Mouse (Mus musculus) forebrain, postnatal 0 days (tissue): Measurements from ENCODE around the gene Gm20532. TPM values are rescaled to one million over a fixed set of nuclear protein-coding genes. Genes with fewer than 3 reads are reported as not detected.
"Not testable (repeated sequence)": the region's sequence is repeated elsewhere in the genome, so short reads cannot be mapped to it uniquely, and the experiment has no call there.

Source experiments
- ATAC-seq: fragments of 200-750 bp; cut with Nextera tagmentation; 2 replicates; pipeline ENCODE4 v1.8.0; 2017; ENCODE audit warnings: mild to moderate bottlenecking, moderate library complexity
- DNase-seq: peaks from one replicate; pipeline ENCODE4 v3.0.0-alpha.2; 2015
- H3K27ac ChIP-seq: fragments of 300-500 bp; sonication (generic); 2 replicates; pipeline ENCODE4 v1.5.1; 2014; ENCODE audit warnings: low read depth, mild to moderate bottlenecking, antibody characterized with exemption, low read length, moderate library complexity, mixed read lengths
- H3K27me3 ChIP-seq: fragments of 300-500 bp; sonication (generic); 2 replicates; pipeline ENCODE4 v1.6.1; 2014; ENCODE audit warnings: mild to moderate bottlenecking, low read length, mixed read lengths; ENCODE audit not compliant: insufficient read depth
- H3K36me3 ChIP-seq: fragments of 300-500 bp; sonication (generic); 2 replicates; pipeline ENCODE4 v1.6.1; 2014; ENCODE audit warnings: mild to moderate bottlenecking, moderate library complexity; ENCODE audit not compliant: insufficient read depth
- H3K4me1 ChIP-seq: fragments of 300-500 bp; sonication (generic); 2 replicates; pipeline ENCODE4 v1.6.1; 2014; ENCODE audit warnings: antibody characterized with exemption; ENCODE audit not compliant: insufficient read depth
- H3K4me2 ChIP-seq: fragments of 300-500 bp; sonication (generic); 2 replicates; pipeline ENCODE4 v1.6.1; 2014; ENCODE audit warnings: low read depth, mild to moderate bottlenecking, moderate library complexity
- H3K4me3 ChIP-seq: fragments of 300-500 bp; sonication (generic); 2 replicates; pipeline ENCODE4 v1.5.1; 2014; ENCODE audit warnings: low read depth, low read length, mixed read lengths
- H3K9ac ChIP-seq: fragments of 300-500 bp; sonication (generic); 2 replicates; pipeline ENCODE4 v1.6.1; 2014; ENCODE audit warnings: mild to moderate bottlenecking
- H3K9me3 ChIP-seq: fragments of 300-500 bp; sonication (generic); 2 replicates; pipeline ENCODE4 v1.6.1; 2016; ENCODE audit warnings: low read length
- CTCF ChIP-seq: sonication (generic); IDR thresholded peaks from 2 replicates; pipeline ENCODE4 v1.5.1; 2016; ENCODE audit warnings: antibody characterized with exemption, control low read depth, low read depth
- WGBS: fragments of 180-500 bp; shearing (Covaris S2); extraction: QIAGEN DNeasy Blood & Tissue Kit; methylation state at CpG from one replicate; pipeline ENCODE4 v1.1.7; 2014; 5-methylcytosine and 5-hydroxymethylcytosine counted together
- microRNA counts: library from miRNA; unstranded; fragments of <30 nt; microRNA quantifications from one replicate; lab custom pipeline; 2015
- microRNA-seq, 2 experiments: library from miRNA; unstranded; fragments of <30 nt; microRNA quantifications; one replicate each; pipeline ENCODE4; 2016
- polyA plus RNA-seq: library from polyadenylated mRNA; unstranded; fragments of >200 nt; fragmentation: Nextera tagmentation; extraction: Ambion mirVana; gene quantifications from 2 replicates; pipeline ENCODE4 v1.2.1, GENCODE M21; 2015
- total RNA-seq: library from RNA; depleted of rRNA; stranded (reverse); fragments of >200 nt; gene quantifications from 2 replicates; pipeline ENCODE4 v1.2.3, GENCODE M21; 2014; rRNA removed

The Gm20532 gene
- total and polyA plus RNA-seq, 2 experiments from 2014 or later: not detected

GRCm38 (mm10) chr2:26661143-26661752 lies 74.8 kb downstream of the Gm20532 start:
- 0 out of 2 replicates have a peak, but pooled peaks have one; percentile 15 for TF ChIP-seq CTCF
- Histone ChIP-seq H3K4me3 (peak overlapping the region; percentile 38), H3K36me3 (no peaks in the 10 kb centered on the region), H3K9ac (peak overlapping the region; percentile 31; the same call in 1 of the 2 replicates), H3K27ac (no peak overlapping the region), H3K9me3 (no peaks in the 10 kb centered on the region), H3K4me1 (no peaks in the 10 kb centered on the region), H3K4me2 (peak overlapping the region; percentile 58), H3K27me3 (no peaks in the 10 kb centered on the region)
- WGBS: 7% methylated on average over 14 of the region's 20 CpGs
- DNase-seq: no peak
- peak; percentile 55; the same call in 1 of the 2 replicates for ATAC-seq

- 45% methylated on average over 29 of the region's 29 CpGs for WGBS
- H3K27ac ChIP-seq: no peak overlapping the region
- ATAC-seq: no peak
- no peak for TF ChIP-seq CTCF
- no peaks in the 10 kb centered on the region for H3K9me3 ChIP-seq
- no peaks in the 10 kb centered on the region for H3K36me3 ChIP-seq
- H3K9ac ChIP-seq: peak overlapping the region; percentile 31; the same call in 1 of the 2 replicates
- no peaks in the 10 kb centered on the region for H3K4me1 ChIP-seq
- H3K27me3 ChIP-seq: no peaks in the 10 kb centered on the region
- H3K4me2 ChIP-seq: peak overlapping the region; percentile 58
- H3K4me3 ChIP-seq: peak overlapping the region; percentile 38
- DNase-seq: no peak
Measured at GRCm38 (mm10) chr2:26661768-26662508, 75.5 kb downstream of the Gm20532 start.

- Histone ChIP-seq H3K9ac (no peak overlapping the region), H3K27me3 (no peaks in the 10 kb centered on the region), H3K36me3 (no peaks in the 10 kb centered on the region), H3K4me3 (no peak overlapping the region), H3K4me2 (no peak overlapping the region), H3K9me3 (no peaks in the 10 kb centered on the region), H3K4me1 (no peaks in the 10 kb centered on the region), H3K27ac (no peak overlapping the region)
- no peak for TF ChIP-seq CTCF
- DNase-seq: no peak
- WGBS: 84% methylated on average over 13 of the region's 13 CpGs
- ATAC-seq: no peak
Measured at GRCm38 (mm10) chr2:26662509-26662882, 76.1 kb downstream of the Gm20532 start.

- Histone ChIP-seq H3K9me3 (no peaks in the 10 kb centered on the region), H3K4me2 (no peak overlapping the region), H3K36me3 (no peaks in the 10 kb centered on the region), H3K4me1 (no peaks in the 10 kb centered on the region), H3K27ac (no peak overlapping the region), H3K9ac (no peak overlapping the region), H3K4me3 (no peak overlapping the region), H3K27me3 (no peaks in the 10 kb centered on the region)
- TF ChIP-seq CTCF: no peak
- DNase-seq (no peak), ATAC-seq (no peak)
- 78% methylated on average over 10 of the region's 10 CpGs for WGBS
Measured at GRCm38 (mm10) chr2:26663112-26663511, 76.7 kb downstream of the Gm20532 start.

- not testable (repeated sequence) for H3K9me3 ChIP-seq, H3K4me3 ChIP-seq, H3K9ac ChIP-seq, H3K36me3 ChIP-seq, H3K27ac ChIP-seq, H3K4me1 ChIP-seq, ATAC-seq, H3K27me3 ChIP-seq, H3K4me2 ChIP-seq
- 79% methylated on average over 1 of the region's 1 CpGs for WGBS
- TF ChIP-seq CTCF: peak; percentile 62
- DNase-seq: peak; percentile 30
Measured at GRCm38 (mm10) chr2:26663551-26663950, 77.1 kb downstream of the Gm20532 start.

- H3K36me3 ChIP-seq: no peaks in the 10 kb centered on the region
- DNase-seq (no peak), ATAC-seq (no peak)
- H3K9me3 ChIP-seq: no peaks in the 10 kb centered on the region
- no peak overlapping the region for H3K9ac ChIP-seq
- H3K4me2 ChIP-seq: no peak overlapping the region
- no peak overlapping the region for H3K27ac ChIP-seq
- TF ChIP-seq CTCF: no peak
- no peak overlapping the region for H3K4me3 ChIP-seq
- no peaks in the 10 kb centered on the region for H3K4me1 ChIP-seq
- no peaks in the 10 kb centered on the region for H3K27me3 ChIP-seq
Measured at GRCm38 (mm10) chr2:26668746-26669145, 82.3 kb downstream of the Gm20532 start.

GRCm38 (mm10) chr2:26671182-26671581 lies 84.7 kb downstream of the Gm20532 start, which contains the start of gene Lcn4:
TSS of gene Lcn4 (minus strand) at chr2:26671282.
- DNase-seq (no peak), ATAC-seq (no peak)
- WGBS: 93% methylated on average over 3 of the region's 3 CpGs
- no peaks in the 10 kb centered on the region for H3K36me3 ChIP-seq
- H3K4me2 ChIP-seq: no peak within 1 kb of the TSS
- H3K9me3 ChIP-seq: no peaks in the 10 kb centered on the region
- no peak for TF ChIP-seq CTCF
- no peak within 1 kb of the TSS for H3K9ac ChIP-seq
- no peak within 1 kb of the TSS for H3K27ac ChIP-seq
- H3K4me3 ChIP-seq: no peak within 1 kb of the TSS
- no peaks in the 10 kb centered on the region for H3K4me1 ChIP-seq
- H3K27me3 ChIP-seq: no peaks in the 10 kb centered on the region

MicroRNA genes within 50 kb of the gene (microRNA counts, 519-probe panel; counts per million panel counts)
- microRNA mmu-miR-126-3p (lab: Ali Mortazavi, UCI) (7,530 counts per million, percentile 95 among the panel's probes with 10 or more counts), microRNA mmu-miR-126-5p (lab: Ali Mortazavi, UCI) (4,151 counts per million, percentile 49 among the panel's probes with 10 or more counts)

Small RNA genes lying within 50 kb of the gene (microRNA-seq; reads per million reads assigned to microRNA genes)
- gene Mir126a (0 to 0.12 reads per million in 2 experiments), gene Mir126b (0 reads per million in 2 experiments)

Other genes starting within 250 kb of the Gm20532 start
- 32.2 and 39.8 TPM in 2 replicates for gene Dnlz, start 234.5 kb upstream of the Gm20532 start, total RNA-seq
- gene Dnlz, start 234.5 kb upstream of the Gm20532 start, polyA plus RNA-seq: 28.8 and 33.2 TPM in 2 replicates
- 4.0 and 4.1 TPM in 2 replicates for gene Card9, start 225.7 kb upstream of the Gm20532 start, total RNA-seq
- 0.84 and 1.8 TPM in 2 replicates for gene Card9, start 225.7 kb upstream of the Gm20532 start, polyA plus RNA-seq
- gene Snapc4, start 206.0 kb upstream of the Gm20532 start, total RNA-seq: 56.7 and 58.6 TPM in 2 replicates
- 14.9 and 19.1 TPM in 2 replicates for gene Snapc4, start 206.0 kb upstream of the Gm20532 start, polyA plus RNA-seq
- 160 and 179 TPM in 2 replicates for gene Entr1, start 197.3 kb upstream of the Gm20532 start, total RNA-seq
- gene Entr1, start 197.3 kb upstream of the Gm20532 start, polyA plus RNA-seq: 146 and 152 TPM in 2 replicates
- gene Pmpca, start 197.3 kb upstream of the Gm20532 start, total RNA-seq: 66.0 and 74.3 TPM in 2 replicates
- gene Pmpca, start 197.3 kb upstream of the Gm20532 start, polyA plus RNA-seq: 76.1 and 85.7 TPM in 2 replicates
- 24.1 and 26.6 TPM in 2 replicates for gene Inpp5e, start 177.4 kb upstream of the Gm20532 start, total RNA-seq
- gene Inpp5e, start 177.4 kb upstream of the Gm20532 start, polyA plus RNA-seq: 8.9 and 12.6 TPM in 2 replicates
- gene Sec16a, start 141.4 kb upstream of the Gm20532 start, total RNA-seq: 52.6 and 65.6 TPM in 2 replicates
- 9.0 and 10.9 TPM in 2 replicates for gene Sec16a, start 141.4 kb upstream of the Gm20532 start, polyA plus RNA-seq
- 23.8 and 38.7 TPM in 2 replicates for gene Notch1, start 70.0 kb upstream of the Gm20532 start, total RNA-seq
- 5.0 and 6.8 TPM in 2 replicates for gene Notch1, start 70.0 kb upstream of the Gm20532 start, polyA plus RNA-seq
- 63.9 and 64.6 TPM in 2 replicates for gene Egfl7, start 6.6 kb upstream of the Gm20532 start, total RNA-seq
- 52.8 and 67.3 TPM in 2 replicates for gene Egfl7, start 6.6 kb upstream of the Gm20532 start, polyA plus RNA-seq
- gene Agpat2, start 17.8 kb downstream of the Gm20532 start, total RNA-seq: 7.8 and 10.0 TPM in 2 replicates
- gene Agpat2, start 17.8 kb downstream of the Gm20532 start, polyA plus RNA-seq: 4.8 and 6.2 TPM in 2 replicates
- 193 and 214 TPM in 2 replicates for gene Fam69b, start 41.8 kb downstream of the Gm20532 start, total RNA-seq
- 143 TPM in 2 replicates for gene Fam69b, start 41.8 kb downstream of the Gm20532 start, polyA plus RNA-seq
- gene Lcn4, start 84.6 kb downstream of the Gm20532 start, total RNA-seq: not detected in 2 replicates
- gene Lcn4, start 84.6 kb downstream of the Gm20532 start, polyA plus RNA-seq: not detected in 2 replicates